Mouse (Mus musculus) megakaryocyte-erythroid progenitor cell, adult 5-6 weeks (primary cell): ENCODE results near the gene Mest. TPM values are rescaled to one million over a fixed set of nuclear protein-coding genes. Genes with fewer than 3 reads are reported as not detected.

ENCODE experiments used
- ATAC-seq: replicated peaks from 2 replicates; pipeline ENCODE4 v1.8.0; 2016; ENCODE audit warnings: mild to moderate bottlenecking, inconsistent platforms; ENCODE audit not compliant: severe bottlenecking, poor library complexity, low FRiP score, low TSS enrichment
- total RNA-seq, 2 experiments: library from RNA; stranded (forward) in 1 of 2; stranded (reverse) in 1 of 2; fragments of 200-1000, 215-1000 nt in 1 of 2; fragments of >200 nt in 1 of 2; fragmentation: Nextera tagmentation in 1 of 2; gene quantifications; 2 replicates each; pipeline ENCODE4 v1.2.3; 2014 to 2017

Gene Mest
- total RNA-seq, 2 experiments from 2014 or later = 0.94 TPM; not detected in 1

DNA sequence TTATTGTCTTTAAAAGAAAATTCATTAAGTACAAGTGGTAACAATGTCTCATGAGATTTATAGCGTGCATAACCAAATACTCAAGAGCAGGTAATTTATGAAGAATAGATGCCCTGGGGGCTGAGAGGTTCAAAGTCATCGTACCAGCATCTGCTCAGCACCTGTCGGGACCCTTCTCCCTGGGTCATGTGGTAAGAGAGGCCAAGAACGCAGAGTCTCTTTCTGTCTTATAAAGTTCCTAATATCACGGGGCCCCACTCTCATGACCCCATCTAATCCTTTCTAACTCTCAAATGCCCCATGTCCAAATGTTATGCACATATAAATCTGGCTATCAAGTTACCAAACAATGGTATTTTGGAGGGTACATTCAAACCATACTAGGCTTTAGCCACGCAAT lies 20.5 kb upstream of the Mest start:
- ATAC-seq = no peak

DNA sequence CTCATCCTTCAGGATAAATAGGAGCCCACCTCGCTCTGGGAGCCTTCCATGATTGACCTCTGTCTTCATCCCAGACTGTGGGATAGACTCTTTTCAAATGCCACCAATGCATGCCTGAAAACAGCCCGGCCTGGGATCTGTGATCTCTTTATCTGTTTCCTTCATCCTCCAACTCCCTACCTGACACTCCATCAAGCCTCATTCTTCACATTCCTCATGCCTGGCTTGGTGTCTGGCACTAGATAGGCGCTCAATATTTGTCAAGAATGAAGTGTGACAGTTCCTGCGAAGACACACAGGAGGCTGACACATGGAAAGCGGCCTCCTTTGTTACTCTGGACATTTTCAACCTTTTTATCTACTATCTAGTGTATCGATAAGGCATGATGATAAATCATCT lies 19.9 kb upstream of the Mest start:
- ATAC-seq = no peak

DNA sequence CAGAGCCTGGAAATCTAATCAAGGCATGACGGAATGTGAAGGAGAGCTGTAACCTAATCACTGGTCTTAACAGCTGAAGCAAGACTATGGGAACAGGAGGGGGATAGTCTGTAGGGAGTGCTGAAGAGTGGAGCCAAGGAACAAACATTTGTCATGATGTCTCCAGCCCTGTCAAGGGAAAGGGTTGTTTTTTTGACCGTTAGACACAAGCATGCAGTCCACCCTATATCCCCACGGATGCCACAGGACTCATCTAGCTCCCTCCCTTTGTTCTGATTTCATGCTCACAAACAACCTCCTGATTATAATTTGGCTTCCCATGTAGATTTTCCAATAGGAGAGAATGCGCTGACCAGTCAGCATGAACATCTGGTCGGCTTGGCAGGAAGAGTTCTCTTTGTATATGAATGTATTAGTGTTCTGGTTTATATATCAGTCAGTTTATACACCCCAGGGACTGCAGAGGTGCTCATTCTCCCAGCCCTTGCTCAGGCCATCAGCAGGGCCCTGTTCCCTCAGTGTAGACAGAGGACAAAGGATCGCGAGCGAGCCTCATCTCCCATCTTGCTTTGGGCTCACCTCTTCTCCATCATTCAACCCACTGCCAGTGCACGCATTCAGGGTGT lies 19.3 kb upstream of the Mest start:
- ATAC-seq = no peak

DNA sequence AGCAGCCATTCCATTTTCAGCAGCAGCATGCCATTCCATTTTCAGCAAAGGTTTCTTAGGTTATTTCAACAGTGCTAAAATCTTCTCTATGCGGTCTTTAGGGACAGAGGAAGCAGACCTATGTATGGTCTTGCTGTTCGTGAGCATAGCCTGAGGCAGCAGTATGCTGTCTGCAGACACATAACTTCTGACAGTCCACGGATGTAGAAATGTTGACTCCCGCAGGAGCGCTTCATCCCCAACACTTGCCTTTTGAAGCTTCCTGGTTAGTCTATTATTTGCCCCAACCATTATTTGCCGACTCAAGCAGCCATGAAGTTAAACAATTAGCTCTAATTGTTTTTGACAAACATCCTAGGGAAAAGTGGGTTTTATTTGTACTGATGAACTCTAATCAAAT lies 14.2 kb upstream of the Mest start:
- ATAC-seq = no peak

DNA sequence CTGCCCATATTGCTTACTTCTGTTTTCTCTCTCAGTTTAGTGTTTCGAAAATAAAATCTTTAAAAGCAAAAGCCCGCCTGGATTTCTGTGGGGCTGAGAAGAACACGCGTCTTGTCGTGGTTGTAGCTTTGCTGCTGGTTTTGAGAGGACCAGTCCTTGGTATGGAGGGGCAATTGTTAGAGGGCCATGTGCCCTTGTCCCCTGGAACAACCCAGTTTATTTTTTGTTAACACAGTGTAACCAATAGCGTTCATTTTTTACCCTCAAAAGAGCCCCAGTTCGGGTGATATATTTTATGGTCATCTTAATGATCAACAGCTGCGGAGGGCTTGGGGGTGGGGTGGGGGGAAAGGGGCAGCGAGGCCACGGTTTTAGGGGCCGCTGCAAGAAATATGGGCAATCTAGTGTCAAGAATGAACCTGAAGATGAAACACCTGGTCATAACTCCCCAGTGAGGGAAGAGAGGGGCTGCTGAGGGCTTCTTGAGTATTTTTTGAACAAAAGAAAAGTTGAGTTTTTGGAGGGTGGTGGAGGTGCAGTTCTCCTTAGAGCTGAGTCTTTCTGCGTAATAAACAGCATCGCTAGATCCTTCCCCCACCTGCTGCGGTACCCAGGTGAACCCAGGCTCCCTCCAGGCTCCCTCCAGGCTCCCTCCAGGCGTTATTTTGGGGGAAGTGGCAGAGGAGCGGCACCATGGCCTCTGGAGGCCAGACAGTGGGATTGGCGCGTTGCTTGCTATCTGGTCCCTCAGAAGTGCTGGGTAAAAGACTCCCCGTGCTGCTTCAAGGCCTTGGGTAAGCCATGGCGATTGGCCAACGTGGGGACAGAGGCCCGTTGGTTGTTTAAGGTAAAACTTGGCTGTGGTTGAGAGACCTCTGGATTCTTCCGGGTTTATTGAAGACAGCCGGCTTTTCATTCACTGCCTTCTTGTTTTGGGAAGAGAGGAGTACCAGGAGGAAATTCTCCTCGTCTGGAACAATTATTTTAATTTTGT lies 12.7 kb upstream of the Mest start:
- no peak for ATAC-seq

DNA sequence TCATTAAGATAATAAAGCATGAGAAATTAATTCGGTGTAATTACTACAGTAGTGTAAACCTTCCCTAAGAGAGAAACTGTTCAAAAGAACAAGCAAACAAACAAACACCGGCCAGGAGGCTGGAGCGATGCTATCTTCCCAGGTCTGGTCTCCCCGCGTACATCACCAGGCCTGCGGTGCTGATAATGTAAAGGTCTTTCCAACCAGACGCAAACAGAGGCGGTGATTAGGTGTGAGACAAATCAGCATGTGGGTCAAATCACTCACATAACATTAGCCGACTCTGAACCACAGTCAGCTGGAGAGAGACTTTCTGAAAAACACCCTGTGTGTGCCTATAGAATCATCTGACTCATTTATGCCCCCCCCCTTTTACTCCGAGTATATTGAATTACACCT lies 12.0 kb upstream of the Mest start:
- ATAC-seq = no peak

DNA sequence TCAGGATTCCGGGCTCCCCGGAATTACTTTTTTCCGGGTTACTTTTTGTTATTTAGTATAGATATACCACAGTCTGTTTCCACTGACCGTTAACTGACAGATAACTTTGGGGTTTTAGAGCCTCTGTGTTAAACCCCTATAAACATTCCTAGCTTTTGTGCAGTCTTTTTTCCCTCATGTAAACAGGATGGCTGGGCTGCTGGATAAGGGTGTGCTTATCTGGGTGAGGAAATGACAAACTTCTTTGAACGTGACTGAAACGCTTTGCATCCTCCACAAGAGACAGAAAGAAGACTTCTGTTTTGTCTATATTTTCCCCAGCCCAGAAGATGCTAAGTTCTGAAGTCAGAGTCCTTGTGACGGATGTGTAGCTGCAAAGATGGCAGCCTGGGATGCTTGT lies 10.9 kb upstream of the Mest start:
- ATAC-seq = no peak

DNA sequence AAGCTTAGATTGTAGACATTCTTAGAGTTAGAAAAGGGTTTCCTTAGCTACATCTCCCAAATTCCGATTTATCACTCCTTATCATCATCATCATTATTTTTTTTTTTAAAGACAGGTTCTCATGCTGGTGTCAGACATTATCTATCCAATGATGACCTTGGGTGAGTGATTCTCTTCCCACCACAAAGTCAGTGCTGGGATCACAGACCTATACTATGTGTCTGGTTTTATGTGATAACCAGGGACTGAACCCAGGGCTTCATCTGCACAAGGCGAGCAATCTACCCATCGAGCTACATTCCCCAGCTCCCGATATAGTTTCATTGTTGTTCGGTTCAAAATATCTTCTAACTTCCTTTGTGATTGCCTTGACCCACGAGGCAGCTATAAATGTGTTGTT lies 9.9 kb upstream of the Mest start:
- no peak for ATAC-seq

DNA sequence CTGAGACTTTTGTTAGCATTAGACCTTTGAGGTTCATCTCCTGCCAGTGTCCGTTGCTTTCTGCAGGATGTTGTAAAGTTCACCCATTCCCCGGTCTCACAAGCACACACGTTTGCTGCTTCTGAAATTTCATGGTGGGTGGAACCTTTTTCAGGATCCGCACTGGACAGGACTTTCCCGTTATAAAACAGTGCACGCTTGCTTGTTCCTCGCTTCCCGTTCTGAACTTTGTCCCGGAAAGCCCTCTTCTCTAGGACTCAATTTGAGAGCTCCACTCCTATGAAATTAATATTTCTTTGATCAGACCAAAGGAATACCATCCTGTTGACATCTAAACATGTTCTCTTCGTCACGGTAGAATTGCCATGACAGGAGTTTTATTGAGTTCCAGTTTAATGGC lies 9.5 kb upstream of the Mest start:
- ATAC-seq = no peak

DNA sequence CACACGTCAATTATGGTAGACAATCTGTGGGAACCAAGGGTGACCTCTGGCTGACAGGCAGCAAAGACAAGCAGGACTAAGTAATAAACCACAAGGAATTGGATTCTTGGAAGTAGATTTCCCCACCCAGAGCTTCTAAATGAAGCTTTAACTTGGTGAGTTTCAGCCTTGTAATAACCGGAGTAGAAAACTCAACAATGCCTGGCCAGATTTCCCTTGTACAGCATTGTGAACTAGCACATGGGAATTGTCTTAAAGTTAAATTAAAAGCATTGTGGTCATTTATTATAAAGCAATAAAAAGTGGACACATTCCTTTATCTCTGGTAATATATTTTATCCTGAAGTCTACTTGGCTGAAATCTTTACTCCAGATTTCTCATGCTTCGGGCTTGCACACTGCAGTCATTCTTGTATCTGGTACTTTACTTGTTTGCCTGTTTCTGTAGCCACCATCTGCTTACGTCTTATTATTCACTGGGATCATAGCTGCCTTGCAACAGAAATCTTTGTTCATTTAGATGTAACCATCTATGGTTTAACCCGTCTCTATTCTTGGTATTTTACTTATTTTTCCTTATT lies 8.4 kb upstream of the Mest start:
- no peak for ATAC-seq

DNA sequence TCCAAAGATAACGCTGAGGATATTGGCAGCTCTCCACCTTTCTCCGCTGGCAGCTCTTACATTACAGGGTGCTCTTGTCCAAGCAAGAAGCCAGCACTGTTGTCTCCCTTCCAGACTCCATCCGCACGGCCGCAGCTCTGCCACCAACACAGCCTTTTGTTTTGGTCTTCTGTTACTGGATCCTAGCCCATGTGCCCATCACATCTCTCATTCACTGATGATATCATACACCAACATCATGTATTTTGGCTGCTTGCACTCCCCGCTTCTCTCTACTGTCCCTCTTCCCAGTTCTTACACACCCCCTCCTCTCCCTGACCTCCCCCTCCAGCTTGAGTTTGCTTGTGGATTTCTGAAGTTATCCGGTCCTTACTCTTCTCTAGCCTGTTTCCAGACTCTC lies 6.6 kb upstream of the Mest start:
- ATAC-seq = no peak

DNA sequence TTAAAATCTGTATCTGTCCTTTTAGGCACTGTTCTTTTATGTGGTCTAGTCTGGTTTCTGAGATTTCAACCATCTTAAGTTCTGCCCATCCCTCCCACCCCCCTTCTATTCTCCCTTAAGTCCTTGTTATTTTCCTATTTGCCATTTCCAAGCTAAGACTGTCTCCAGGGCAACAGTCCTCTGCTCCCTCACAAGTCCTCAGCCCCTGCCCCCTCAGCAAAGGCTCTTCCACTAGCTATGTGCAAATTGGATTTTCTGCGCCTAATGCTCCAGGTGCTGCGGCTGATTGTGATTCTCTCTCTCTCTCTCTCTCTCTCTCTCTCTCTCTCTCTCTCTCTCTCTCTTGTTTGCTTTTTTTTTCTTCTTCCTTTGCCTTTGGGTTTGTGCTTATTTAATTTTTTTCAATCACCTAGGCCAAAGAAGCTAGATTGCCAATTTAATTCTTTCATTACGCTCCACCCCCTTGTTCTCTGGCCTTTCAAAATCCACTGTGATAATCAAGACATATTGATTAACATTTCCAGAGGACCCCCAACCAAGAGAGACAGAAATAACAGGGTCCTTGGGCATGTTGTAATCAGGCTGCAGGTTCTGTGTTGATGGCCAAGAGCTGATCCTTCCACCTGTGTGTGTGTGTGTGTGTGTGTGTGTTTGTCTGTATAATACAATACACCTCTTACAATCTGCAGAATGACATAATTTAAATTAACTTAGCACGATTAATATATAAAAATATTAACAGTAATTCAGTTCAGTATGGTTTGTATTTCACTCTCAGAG lies 772 bp upstream of the Mest start:
- no peak for ATAC-seq

DNA sequence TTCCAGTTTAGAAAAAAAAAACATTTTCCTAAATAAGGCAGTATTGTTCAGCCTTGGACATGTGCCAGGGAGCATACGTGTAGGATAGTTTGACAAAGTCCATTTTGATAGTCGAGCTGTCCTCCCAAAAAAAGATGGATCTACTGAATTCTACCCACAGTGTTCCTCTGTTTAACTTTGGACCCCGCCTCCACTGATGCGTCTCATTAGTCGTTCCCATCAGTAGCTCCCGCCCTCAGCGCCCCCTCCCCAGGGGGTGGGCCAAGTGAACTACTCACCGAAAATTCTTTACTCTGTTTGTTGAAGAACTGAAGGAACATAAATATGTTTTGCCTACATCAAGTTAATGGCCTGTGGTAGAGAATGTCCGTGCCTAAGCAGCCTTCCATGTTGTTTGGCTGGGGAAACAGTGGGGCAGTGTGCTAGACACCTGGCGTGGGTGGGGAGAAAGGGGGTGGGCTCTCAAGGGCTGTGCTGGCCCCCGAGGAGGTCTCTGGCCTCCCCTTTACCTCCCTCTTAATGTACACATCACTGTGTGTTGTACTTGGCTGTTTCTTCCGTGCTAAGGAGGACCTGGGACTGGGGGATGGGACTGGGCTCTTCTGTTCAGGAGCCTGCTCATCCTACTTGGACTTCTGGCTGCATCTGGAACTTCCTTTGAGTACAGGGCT lies 7.1 kb downstream of the Mest start:
- ATAC-seq = no peak

DNA sequence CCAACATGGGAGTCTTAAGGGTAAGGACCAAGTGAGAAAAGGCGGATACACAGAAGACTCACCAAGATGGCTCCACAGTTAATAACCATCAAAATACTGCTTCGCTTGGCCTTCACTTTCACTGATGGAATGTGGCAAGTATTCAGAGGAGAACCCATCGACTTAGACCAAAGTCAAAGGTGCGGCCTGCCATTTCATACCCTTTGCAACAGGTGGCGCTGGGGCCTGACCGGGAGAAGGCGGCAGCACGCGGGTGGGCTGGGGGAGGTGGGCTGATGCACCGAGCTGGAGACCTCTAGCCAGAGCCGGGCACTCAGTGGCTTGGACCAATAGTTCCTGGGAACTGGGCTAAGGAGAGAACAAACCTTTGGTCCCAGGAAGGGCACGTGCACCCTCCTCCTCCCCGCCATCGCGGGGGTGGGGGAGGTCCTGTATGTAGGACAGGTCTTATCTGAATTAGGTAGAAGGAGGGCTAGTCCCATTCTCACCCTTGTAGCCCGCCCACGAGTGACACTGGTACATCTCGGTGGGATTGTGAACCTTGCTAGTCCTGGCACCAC lies 9.3 kb downstream of the Mest start:
- ATAC-seq = no peak

DNA sequence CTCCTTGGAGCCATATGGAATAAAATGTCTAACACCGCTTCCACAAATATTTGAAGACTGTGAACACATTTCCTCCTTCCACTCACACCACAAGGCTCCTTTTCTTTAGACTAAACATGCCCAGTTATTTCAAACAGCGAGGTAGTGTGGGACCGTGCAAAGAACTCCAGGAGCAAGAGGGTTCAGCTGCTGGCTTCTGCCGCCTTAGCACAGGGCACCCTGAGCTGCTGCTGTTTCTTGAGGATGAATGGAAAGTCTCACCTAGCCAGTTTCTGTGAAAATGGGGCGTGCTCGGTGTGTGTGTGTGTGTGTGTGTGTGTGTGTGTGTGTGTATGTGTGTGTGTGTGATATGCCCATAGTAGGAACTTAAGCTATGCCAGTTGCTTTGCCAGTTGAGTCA lies 11.1 kb downstream of the Mest start:
- no peak for ATAC-seq

DNA sequence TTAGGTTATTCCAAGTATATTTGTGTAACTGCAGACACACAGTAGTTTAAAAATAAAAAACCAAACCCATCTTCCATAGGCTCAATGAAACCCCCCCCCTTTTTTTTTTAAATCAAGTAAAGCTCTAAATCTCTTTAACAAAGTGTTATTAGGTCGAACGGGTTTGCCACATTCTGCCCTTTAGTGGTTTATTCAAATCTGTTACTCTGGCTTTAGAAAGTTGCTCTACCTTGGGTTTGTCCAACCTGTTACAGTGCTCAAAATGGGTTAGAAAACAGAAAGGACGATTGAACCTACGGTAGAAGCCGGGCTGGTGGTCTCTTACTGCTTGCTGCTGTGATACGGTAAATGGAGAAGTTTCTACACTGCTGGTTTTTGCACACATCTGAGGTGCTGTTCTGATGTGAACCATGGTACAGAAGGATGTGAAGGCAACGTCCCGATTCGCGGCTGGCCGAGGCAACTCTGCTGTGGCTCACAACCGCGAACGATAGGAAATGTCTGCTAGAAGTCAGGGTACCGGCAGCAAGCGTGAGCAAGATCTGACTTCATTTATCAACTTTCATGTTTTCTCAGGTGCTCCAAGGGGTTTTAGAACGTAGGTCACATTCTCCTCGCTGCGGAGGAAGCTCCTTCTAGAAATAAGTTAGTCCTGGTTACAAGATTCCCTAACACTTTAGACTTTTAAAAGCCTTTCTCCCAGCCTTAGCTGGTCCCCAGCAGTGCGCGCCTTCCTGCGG lies 11.8 kb downstream of the Mest start:
- no peak for ATAC-seq

DNA sequence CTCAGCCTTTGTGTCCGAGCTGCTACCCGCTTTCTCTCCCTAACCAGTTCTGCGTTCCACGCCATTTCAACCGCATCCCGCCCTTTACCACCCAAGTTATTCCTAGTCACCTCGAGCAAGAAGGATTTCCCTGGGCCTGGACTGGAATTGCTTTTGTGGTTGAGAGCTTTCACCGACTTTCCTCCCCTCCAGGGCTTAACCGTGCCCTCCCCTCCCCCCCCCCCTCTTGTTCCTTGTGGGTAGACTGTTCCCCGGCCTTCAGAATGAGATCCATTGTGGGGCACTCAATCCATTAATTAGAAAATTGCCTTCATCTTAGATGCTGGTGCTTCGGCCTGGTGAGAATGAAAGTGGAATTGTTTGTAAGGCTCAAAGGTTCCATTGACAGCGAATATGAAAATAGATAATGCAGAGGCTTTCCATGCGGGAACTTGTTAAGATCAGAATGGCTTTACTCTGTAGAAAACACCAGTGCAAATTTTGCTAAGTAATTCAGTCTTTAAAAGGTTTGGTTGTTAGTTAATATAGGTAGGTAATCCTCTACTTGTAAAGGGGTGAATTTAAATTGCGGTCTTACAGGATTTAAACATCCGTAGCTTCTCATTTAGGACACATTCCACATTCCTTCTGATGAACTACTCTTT lies 12.5 kb downstream of the Mest start:
- no peak for ATAC-seq

DNA sequence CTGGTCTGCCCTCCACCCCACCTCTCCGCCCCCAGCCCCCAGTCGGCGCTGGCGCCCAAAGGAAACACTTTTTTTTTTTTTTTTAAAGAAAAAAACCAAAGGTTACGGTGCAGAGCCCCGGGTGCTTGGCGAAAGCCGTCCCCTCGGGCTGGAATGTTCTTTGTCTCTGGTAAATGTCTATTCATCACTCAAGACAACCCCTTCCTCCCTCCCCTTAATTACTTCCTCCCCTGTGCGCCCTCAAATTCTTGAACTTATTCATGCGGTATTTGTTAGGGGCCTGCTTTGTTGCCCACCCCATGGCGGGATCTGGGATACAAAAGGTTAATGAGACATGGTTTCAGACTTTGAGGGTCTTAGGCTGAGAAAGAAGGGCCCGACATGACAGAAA lies 13.0 kb downstream of the Mest start:
- no peak for ATAC-seq
